Mouse (Mus musculus): ENCODE measurements around the gene Usb1. TPM values are rescaled to one million over a fixed set of nuclear protein-coding genes. Genes with fewer than 3 reads are reported as not detected.
A peak's percentile ranks its signal among the peaks of the same experiment; 100 is the strongest.

The Usb1 gene
- polyA plus RNA-seq, 1 experiment from 2014 or later = 37.1 TPM

- Histone ChIP-seq H3K4me3 (no peak overlapping the region), H3K4me1 (peaks cover 13% of the 10 kb centered on the region; the same call in 1 of the 2 replicates), H3K27me3 (peaks cover 13% of the 10 kb centered on the region), H3K4me2 (replicated peaks) (no peak overlapping the region), H3K9ac (replicated peaks) (no peak overlapping the region), H3K9me3 (no peaks in the 10 kb centered on the region), H3K36me3 (peaks cover 27% of the 10 kb centered on the region), H3K27ac (replicated peaks) (no peak overlapping the region)
- 74% methylated on average over 6 of the region's 6 CpGs for WGBS
- no peak for ATAC-seq (ENCODE audit: low FRiP score, low read depth)
Measured at GRCm38 (mm10) chr8:95344668-95345067, 12.6 kb downstream of the Usb1 start.

DNA sequence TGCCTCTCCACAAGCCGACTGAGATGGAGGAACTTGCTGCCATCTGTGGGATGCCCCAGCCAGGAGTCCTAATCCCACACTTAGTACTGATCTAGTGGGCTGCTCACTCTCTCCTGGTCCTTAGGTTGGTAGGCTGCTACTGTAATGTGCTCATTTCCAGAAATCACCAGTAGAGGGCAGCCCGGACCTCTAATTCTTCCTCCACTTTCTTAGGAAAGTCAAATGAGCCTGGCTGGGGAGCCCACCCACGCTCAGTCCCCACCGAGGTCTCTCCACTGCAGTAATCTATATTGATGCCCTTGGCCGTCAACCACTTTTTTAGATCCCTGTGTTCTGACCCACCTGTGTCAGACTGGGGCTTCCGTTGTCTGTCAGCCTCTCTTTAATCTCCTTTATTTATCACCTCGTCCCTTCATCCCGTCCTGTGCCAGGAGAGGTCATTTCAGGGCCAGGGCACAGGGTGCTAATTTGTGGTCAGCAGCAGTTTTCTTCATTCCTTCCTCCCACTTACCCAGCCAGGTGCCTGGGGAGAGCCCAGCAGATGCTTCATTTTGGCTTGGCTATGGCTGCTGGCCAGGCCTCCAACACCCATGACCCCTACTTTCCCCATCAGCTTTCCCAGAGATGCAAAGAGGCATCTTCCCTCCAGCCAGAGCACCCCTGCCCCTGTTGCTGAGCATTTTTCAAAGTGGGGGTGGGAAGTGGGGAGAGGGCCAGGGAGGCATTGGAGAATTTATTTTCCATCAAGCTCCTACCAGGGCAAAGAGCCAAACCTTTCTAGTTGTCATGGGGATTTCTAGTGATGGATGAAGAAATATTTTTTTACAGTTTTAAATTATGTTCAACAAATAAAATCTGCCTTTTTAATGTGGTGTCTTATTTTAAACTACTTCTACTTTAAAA lies 14.8 kb downstream of the Usb1 start:
- peaks cover 18% of the 10 kb centered on the region for H3K4me1 ChIP-seq
- no peak overlapping the region for H3K4me2 ChIP-seq (replicated peaks)
- peaks cover 31% of the 10 kb centered on the region for H3K27me3 ChIP-seq
- peak; percentile 38; the same call in 1 of the 2 replicates for ATAC-seq (ENCODE audit: low FRiP score, low read depth)
- no peak overlapping the region for H3K27ac ChIP-seq (replicated peaks)
- no peaks in the 10 kb centered on the region for H3K9me3 ChIP-seq
- H3K9ac ChIP-seq (replicated peaks) = no peak overlapping the region
- no peak overlapping the region for H3K4me3 ChIP-seq
- 34% methylated on average over 8 of the region's 8 CpGs for WGBS
- peaks cover 16% of the 10 kb centered on the region for H3K36me3 ChIP-seq

GRCm38 (mm10) chr8:95348356-95348755 lies 16.3 kb downstream of the Usb1 start:
- H3K9me3 ChIP-seq = no peaks in the 10 kb centered on the region
- no peak overlapping the region for H3K4me2 ChIP-seq (replicated peaks)
- no peak overlapping the region for H3K27ac ChIP-seq (replicated peaks)
- no peak for ATAC-seq (ENCODE audit: low FRiP score, low read depth)
- H3K27me3 ChIP-seq = peaks cover 31% of the 10 kb centered on the region
- H3K4me1 ChIP-seq = peaks cover 24% of the 10 kb centered on the region
- 78% methylated on average over 2 of the region's 2 CpGs for WGBS
- H3K9ac ChIP-seq (replicated peaks) = no peak overlapping the region
- H3K4me3 ChIP-seq = no peak overlapping the region
- H3K36me3 ChIP-seq = peaks cover 10% of the 10 kb centered on the region

- Histone ChIP-seq H3K4me2 (replicated peaks) (no peak overlapping the region), H3K27ac (replicated peaks) (no peak overlapping the region), H3K9me3 (no peaks in the 10 kb centered on the region), H3K4me1 (peaks cover 31% of the 10 kb centered on the region), H3K4me3 (no peak overlapping the region), H3K36me3 (peaks cover 3% of the 10 kb centered on the region; the same call in 1 of the 2 replicates), H3K27me3 (peaks cover 31% of the 10 kb centered on the region), H3K9ac (replicated peaks) (no peak overlapping the region)
- 67% methylated on average over 18 of the region's 19 CpGs for WGBS
- no peak for ATAC-seq (ENCODE audit: low FRiP score, low read depth)
Measured at GRCm38 (mm10) chr8:95348811-95349630, 16.9 kb downstream of the Usb1 start.

GRCm38 (mm10) chr8:95351461-95351860 lies 19.4 kb downstream of the Usb1 start:
- no peak for ATAC-seq (ENCODE audit: low FRiP score, low read depth)
- Histone ChIP-seq H3K27me3 (peaks cover 31% of the 10 kb centered on the region), H3K9ac (replicated peaks) (no peak overlapping the region), H3K27ac (replicated peaks) (no peak overlapping the region), H3K36me3 (no peaks in the 10 kb centered on the region), H3K9me3 (no peaks in the 10 kb centered on the region), H3K4me3 (peak overlapping the region; percentile 85), H3K4me2 (replicated peaks) (peak overlapping the region; percentile 87), H3K4me1 (peaks cover 42% of the 10 kb centered on the region)
- 3% methylated on average over 15 of the region's 15 CpGs for WGBS

- under 1% methylated on average over 77 of the region's 80 CpGs for WGBS
- peak; percentile 79 for ATAC-seq (ENCODE audit: low FRiP score, low read depth)
- peak within 1 kb of the TSS; percentile 90 for H3K27ac ChIP-seq (replicated peaks)
- peaks cover 31% of the 10 kb centered on the region for H3K27me3 ChIP-seq
- peak within 1 kb of the TSS; percentile 85 for H3K9ac ChIP-seq (replicated peaks)
- H3K4me3 ChIP-seq = peak within 1 kb of the TSS; percentile 85
- H3K36me3 ChIP-seq = no peaks in the 10 kb centered on the region
- peaks cover 43% of the 10 kb centered on the region for H3K4me1 ChIP-seq
- H3K9me3 ChIP-seq = no peaks in the 10 kb centered on the region
- H3K4me2 ChIP-seq (replicated peaks) = peak within 1 kb of the TSS; percentile 87
Measured at GRCm38 (mm10) chr8:95352151-95352870, 20.2 kb downstream of the Usb1 start, which contains the start of gene Mmp15. Mmp15 (plus strand) TSS chr8:95352268.

DNA sequence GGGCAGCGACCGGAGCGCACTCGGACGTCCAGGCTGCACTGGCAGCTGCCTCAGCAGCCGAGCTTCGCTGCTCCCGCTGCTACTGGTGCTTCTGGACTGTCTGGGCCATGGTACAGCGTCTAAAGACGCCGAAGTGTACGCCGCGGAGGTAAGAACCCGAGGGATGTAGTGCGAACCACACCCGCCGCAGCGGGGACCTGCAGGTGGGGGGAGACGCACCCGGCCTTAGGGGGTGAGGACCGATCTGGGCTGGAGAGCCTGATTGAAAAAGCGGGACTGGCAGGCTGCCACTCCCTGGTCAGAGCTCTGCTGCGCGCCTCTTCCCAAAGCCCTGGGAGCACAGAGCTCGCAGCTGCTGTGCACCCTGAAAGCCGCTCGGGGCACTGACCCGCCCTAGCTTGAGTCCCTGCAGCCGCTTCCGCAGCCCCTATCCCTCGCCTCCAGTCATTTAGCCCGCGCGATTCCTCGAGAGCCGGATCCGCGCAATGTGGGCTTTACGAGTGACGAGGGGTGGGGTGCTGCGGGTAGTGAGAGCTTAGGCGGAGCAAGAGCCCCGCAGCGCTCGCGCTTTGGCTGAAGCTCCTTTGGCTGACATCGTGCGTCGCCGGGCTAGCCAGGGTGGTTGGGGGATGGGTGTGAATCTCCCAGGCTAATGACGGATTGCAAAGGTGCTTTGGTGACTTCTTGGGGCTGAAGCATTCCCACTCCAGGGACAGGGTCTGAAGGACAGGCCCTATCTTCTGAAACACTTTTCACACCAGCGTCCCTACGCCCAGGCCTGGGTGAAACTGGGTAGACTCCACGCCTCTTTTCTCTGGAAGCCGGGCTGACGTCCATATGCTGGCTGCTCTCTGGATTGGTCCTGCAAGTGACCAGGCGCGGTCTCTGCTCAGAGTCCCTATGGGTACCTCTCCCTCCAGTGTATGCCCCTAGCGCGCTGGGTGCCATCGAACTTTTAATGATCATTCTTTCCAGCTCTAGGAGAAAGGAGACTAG lies 21.1 kb downstream of the Usb1 start:
- no peaks in the 10 kb centered on the region for H3K36me3 ChIP-seq
- WGBS = 2% methylated on average over 62 of the region's 62 CpGs
- peak overlapping the region; percentile 90 for H3K27ac ChIP-seq (replicated peaks)
- peaks cover 43% of the 10 kb centered on the region for H3K4me1 ChIP-seq
- no peaks in the 10 kb centered on the region for H3K9me3 ChIP-seq
- peak; percentile 62 for ATAC-seq (ENCODE audit: low FRiP score, low read depth)
- peak overlapping the region; percentile 85 for H3K4me3 ChIP-seq
- peak overlapping the region; percentile 87 for H3K4me2 ChIP-seq (replicated peaks)
- peak overlapping the region; percentile 85 for H3K9ac ChIP-seq (replicated peaks)
- H3K27me3 ChIP-seq = peaks cover 31% of the 10 kb centered on the region

GRCm38 (mm10) chr8:95354606-95355005 lies 22.5 kb downstream of the Usb1 start:
- Histone ChIP-seq H3K9ac (replicated peaks) (no peak overlapping the region), H3K27me3 (peaks cover 19% of the 10 kb centered on the region), H3K9me3 (no peaks in the 10 kb centered on the region), H3K36me3 (no peaks in the 10 kb centered on the region), H3K4me3 (no peak overlapping the region), H3K4me1 (peaks cover 46% of the 10 kb centered on the region), H3K27ac (replicated peaks) (no peak overlapping the region), H3K4me2 (replicated peaks) (0 out of 2 replicates have a peak overlapping the region, but pooled peaks have one; percentile 87)
- ATAC-seq (ENCODE audit: low FRiP score, low read depth) = no peak
- WGBS = 82% methylated on average over 2 of the region's 2 CpGs

DNA sequence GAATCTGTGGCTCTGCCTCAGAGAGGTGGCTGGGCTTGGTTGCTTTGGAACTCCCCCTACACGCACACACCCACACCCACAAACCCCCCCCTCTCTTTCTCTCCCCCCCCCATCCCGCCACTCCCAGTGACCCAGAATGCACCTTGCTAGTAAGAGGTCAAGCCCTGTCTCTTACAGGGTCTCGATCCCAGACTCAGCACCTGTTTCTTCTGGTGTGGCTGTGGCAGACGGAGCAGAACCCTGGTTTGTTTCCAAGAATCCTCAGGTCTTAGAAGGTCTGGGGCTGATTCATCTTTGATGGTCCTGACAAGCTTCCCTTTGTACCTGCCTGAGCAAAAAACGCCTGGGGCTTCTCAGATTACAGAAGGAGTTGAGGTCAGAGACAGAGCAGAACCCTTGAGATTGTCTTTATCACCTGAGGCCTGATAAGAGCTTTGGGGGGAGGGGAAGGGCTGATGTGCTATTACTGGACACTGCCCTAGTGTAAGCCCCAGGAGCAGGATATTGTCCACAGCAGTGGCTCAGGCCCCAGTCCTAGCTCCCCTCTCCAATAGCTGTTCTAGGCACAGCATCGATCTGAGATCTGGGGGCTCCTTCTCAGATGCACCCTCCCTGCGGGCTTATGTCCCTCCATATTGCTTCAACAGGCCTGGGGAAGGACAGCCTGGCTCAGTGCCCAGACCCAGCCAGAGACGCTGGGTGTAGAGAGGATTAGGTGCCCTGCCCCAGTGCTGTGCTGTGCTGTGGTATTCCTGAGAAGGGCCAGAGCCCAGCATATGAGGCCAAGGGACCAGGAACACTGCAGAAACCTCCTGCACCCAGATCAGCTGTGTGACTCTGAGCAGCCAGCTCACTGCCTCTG lies 26.7 kb downstream of the Usb1 start:
- peak overlapping the region; percentile 20 for H3K27ac ChIP-seq (replicated peaks)
- WGBS = 64% methylated on average over 8 of the region's 8 CpGs

More for the DNA sequence above, 26.7 kb downstream of the Usb1 start:
- Histone ChIP-seq H3K4me3 (no peak overlapping the region), H3K9ac (replicated peaks) (no peak overlapping the region), H3K4me2 (replicated peaks) (no peak overlapping the region), H3K27me3 (no peaks in the 10 kb centered on the region), H3K4me1 (peaks cover 41% of the 10 kb centered on the region), H3K9me3 (no peaks in the 10 kb centered on the region), H3K36me3 (no peaks in the 10 kb centered on the region)
- ATAC-seq (ENCODE audit: low FRiP score, low read depth) = no peak

Data from midbrain, embryonic 12.5 days (tissue).